Mouse (Mus musculus): ENCODE results near the gene C1ql3. TPM values are rescaled to one million over a fixed set of nuclear protein-coding genes. Genes with fewer than 3 reads are reported as not detected.

The C1ql3 gene
- total RNA-seq (2021), result under 1 TPM; 0.76 to 0.93 TPM
- long read RNA-seq, experiment 1, partial matches to known transcripts, result 0 of 1 reads
- long read RNA-seq, experiment 1, other reads (novel, unspliced or antisense), result 0 of 1 reads
- long read RNA-seq, experiment 2, result 0 reads

- DNase-seq (ENCODE audit: low spot score in 2 of 2), result no peak
These were observed at the start of gene C1ql3 for GRCm38 (mm10) chr2:13011472-13011871. Gene C1ql3, minus strand, starts transcription at chr2:13011806.

GRCm38 (mm10) chr2:13060426-13061170 is 49.0 kb upstream of the C1ql3 start:
- no peak for DNase-seq (ENCODE audit: low spot score in 2 of 2)

GRCm38 (mm10) chr2:13048649-13049048 is 37.0 kb upstream of the C1ql3 start:
- DNase-seq (ENCODE audit: low spot score in 2 of 2), result no peak

GRCm38 (mm10) chr2:13044555-13044954 is 32.9 kb upstream of the C1ql3 start:
- DNase-seq (ENCODE audit: low spot score in 2 of 2), result no peak

GRCm38 (mm10) chr2:13039785-13040184 is 28.2 kb upstream of the C1ql3 start:
- DNase-seq (ENCODE audit: low spot score in 2 of 2), result no peak

DNA sequence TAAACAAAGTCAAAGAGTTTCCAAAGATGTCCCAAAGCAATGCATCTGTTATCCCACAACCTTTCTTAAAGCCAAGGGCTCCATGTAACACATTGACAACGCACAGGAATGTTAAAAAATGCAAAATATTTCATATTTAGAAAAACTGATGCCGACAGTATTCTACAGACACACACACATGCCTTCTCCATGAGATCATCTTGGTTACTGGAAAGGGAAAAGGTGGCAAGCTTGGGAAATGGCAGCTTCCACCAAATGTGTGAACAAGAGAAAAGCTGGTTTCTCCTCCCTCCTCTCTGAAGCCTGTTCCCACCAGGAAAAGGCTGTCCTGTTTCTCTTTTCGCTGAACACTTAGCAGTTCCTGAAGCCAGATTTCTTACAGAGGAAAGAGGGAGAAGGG is 27.2 kb upstream of the C1ql3 start:
- no peak for DNase-seq (ENCODE audit: low spot score in 2 of 2)

GRCm38 (mm10) chr2:13018861-13019260 is 7.3 kb upstream of the C1ql3 start:
- DNase-seq (ENCODE audit: low spot score in 2 of 2), result no peak

DNA sequence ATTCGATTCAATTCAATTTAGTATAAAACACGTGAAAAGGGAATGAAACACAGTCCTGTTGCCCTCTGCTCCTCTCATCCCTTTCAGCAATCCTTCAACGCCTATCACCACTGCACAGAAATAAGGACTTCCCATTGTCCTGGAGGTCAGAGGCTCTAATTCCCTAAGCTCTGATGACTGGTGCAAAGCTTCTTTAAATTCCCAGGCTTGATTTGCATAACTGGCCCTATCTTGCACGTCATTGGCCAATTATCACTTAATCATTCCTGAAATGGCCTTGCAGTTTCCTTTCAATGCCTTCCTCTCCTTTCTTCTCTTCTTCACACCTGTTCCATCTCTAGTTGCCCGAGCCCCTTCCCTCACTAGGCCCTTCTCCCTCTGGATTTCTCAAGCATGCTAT is 6.8 kb upstream of the C1ql3 start:
- DNase-seq (ENCODE audit: low spot score in 2 of 2), result no peak

GRCm38 (mm10) chr2:13011973-13012372 is 367 bp upstream of the C1ql3 start:
- DNase-seq (ENCODE audit: low spot score in 2 of 2), result no peak

- no peak for DNase-seq (ENCODE audit: low spot score in 2 of 2)
These were observed 905 bp downstream of the C1ql3 start for GRCm38 (mm10) chr2:13010460-13011341.

DNA sequence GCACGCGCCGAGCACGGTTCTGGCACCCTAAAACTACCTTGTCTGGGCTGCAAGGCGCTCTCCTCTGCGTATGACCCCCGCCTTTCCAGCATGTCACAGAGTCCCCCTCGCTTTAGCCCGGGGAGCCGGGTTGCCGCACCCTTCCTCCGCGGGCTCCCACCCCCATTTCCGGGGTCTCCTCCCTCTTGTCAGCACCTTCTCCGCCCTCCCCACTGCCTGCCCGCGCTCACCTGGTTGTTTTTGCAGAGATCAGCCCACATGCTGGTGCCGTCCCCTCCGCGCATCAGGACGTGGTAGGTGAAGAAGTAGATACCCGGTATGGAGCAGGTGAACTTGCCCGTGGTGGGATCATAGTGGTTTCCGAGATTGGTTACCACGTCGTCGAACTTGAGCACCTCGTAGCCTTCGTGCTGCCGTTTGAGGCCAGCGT is 1.6 kb downstream of the C1ql3 start:
- no peak for DNase-seq (ENCODE audit: low spot score in 2 of 2)

DNA sequence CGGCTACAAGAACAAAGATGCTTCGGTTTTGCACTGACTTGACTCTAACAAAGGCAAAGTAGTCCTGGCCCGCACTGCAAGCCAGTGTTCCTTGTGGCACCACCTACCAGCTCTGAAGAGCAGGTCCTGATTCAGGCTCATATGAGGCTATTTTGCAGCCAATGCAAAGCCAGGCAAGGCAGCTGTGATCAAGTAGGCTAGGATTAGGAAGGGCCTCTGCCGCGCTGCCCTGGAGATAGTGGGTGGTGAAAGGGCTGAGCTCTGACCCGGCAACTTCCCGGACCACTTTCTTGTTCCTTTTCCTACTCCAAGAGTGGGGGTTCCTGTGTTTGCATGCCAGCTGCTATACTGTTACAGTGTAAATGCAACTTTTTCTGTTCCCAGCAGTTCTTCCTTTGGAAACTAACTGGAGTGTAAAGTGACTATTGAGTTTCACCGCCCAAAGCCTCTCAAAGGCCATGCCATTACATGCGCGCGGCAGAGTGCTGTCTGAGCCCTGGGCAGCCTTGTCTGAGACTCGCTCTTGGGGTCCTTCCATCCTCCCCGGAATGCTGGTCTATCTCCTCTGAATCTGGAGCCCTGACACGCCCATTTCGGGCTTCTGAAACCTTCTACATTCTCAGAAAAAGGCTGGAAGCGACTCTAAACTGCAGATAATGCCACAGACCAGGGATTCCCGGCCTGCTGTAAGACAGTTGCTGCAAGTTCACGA is 2.2 kb downstream of the C1ql3 start:
- no peak for DNase-seq (ENCODE audit: low spot score in 2 of 2)

- no peak for DNase-seq (ENCODE audit: low spot score in 2 of 2)
These were observed 3.2 kb downstream of the C1ql3 start for GRCm38 (mm10) chr2:13008433-13008832.

GRCm38 (mm10) chr2:13000026-13000425 is 11.6 kb downstream of the C1ql3 start:
- DNase-seq (ENCODE audit: low spot score in 2 of 2), result no peak

DNA sequence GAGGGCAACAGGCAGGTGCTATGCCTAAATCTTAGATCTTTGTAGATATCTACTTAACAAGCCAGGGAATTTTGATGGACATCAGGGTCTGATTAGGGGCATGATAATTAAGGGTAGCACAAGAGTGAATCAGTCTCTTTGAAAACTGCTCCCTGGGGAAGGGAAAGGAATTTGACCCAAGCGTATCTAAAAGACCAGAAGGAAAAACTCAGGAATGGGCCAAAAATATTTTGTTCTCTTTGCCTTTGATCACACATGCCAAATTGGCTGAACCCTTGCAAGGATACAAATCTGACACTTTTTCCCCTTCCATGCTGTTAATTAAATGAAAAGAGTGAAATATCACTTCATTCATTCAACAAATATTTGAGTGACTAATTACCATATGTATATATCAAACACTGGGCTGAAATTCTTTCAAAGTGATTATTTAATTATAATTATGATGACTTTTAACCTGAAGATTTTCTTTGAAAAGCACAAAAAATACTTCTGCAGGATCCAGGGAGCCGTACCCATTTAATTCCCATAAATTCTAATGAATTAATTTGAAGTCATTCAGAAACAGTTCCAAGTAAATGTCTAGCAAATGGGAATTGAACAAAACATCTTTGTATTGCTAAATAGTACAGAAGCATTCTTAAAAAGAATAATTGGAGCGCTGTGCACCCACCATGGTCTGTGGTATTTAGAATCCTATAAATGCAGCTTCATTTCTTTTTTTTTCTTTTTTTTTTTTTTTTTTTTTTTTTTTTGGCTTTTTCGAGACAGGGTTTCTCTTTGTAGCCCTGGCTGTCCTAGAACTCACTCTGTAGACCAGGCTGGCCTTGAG is 26.5 kb downstream of the C1ql3 start:
- no peak for DNase-seq (ENCODE audit: low spot score in 2 of 2)

- no peak for DNase-seq (ENCODE audit: low spot score in 2 of 2)
These were observed 32.8 kb downstream of the C1ql3 start for GRCm38 (mm10) chr2:12978771-12979170.

DNA sequence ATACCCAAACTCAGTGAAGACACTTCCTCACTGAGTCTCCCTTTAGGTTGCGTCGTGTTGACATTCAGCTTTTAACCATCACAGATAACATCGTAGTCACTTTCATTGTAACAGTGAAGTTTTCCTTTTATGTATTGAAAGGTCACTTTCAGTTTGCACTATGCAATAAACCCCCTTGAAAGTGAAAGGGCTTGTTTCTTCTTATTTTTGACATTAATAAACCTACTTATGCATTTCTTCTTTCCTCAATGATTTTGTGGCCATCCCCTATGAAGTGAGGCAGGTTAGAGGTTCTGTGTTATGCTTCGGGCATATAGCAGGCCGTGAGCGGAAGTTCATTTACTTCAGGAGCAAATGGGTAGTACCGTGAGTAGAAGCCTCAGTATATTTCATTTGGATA is 34.2 kb downstream of the C1ql3 start:
- DNase-seq (ENCODE audit: low spot score in 2 of 2), result no peak

- no peak for DNase-seq (ENCODE audit: low spot score in 2 of 2)
These were observed 37.9 kb downstream of the C1ql3 start for GRCm38 (mm10) chr2:12973752-12974151.

GRCm38 (mm10) chr2:12970049-12970724 is 41.4 kb downstream of the C1ql3 start:
- DNase-seq (ENCODE audit: low spot score in 2 of 2), result no peak
